Mouse (Mus musculus) E14TG2a.4 (cell line): ENCODE results near the gene Ddit4.
A peak's percentile ranks its signal among the peaks of the same experiment; 100 is the strongest.

Experiments
- H3K27me3 ChIP-seq: 2 replicates; pipeline ENCODE4 v1.6.1; 2014; ENCODE audit warnings: low read length, control low read depth; ENCODE audit not compliant: insufficient read depth
- H3K36me3 ChIP-seq: 2 replicates; pipeline ENCODE4 v1.6.1; 2014; ENCODE audit warnings: low read length, control low read depth; ENCODE audit not compliant: insufficient read depth
- H3K4me1 ChIP-seq: replicated peaks from 2 replicates; pipeline ENCODE4 v1.6.1; 2014; ENCODE audit warnings: low read depth, low read length, control low read depth
- H3K4me3 ChIP-seq: replicated peaks from 2 replicates; pipeline ENCODE4 v1.5.1; 2014; ENCODE audit warnings: mild to moderate bottlenecking, low read length
- H3K9me3 ChIP-seq: 2 replicates; pipeline ENCODE4 v1.6.1; 2014; ENCODE audit warnings: low read length, control low read depth
- CTCF ChIP-seq: conservative IDR thresholded peaks from 2 replicates; pipeline ENCODE4 v1.5.1; 2014; ENCODE audit warnings: low read length
- NANOG ChIP-seq: IDR thresholded peaks from 2 replicates; pipeline ENCODE4 v1.6.1; 2014; ENCODE audit warnings: borderline replicate concordance, low read length, mixed read lengths
- POU5F1 ChIP-seq: IDR thresholded peaks from 2 replicates; pipeline ENCODE4 v1.6.1; 2014; ENCODE audit warnings: low read length, borderline replicate concordance

The Ddit4 gene

GRCm38 (mm10) chr10:59957171-59958149 lies 5.8 kb upstream of the Ddit4 start:
- Histone ChIP-seq H3K9me3 (no peaks in the 10 kb centered on the region), H3K4me3 (peak overlapping the region; percentile 73), H3K36me3 (no peaks in the 10 kb centered on the region), H3K4me1 (peaks cover 78% of the 10 kb centered on the region), H3K27me3 (peaks cover 82% of the 10 kb centered on the region)
- no peak; the same call in 1 of the 2 replicates for TF ChIP-seq POU5F1
- TF ChIP-seq NANOG: peak; percentile 88
- TF ChIP-seq CTCF: no peak

- no peaks in the 10 kb centered on the region for H3K9me3 ChIP-seq
- no peak for TF ChIP-seq CTCF
- no peak for TF ChIP-seq POU5F1
- no peak for TF ChIP-seq NANOG
- peak overlapping the region; percentile 73; the same call in 1 of the 2 replicates for H3K4me3 ChIP-seq
- peaks cover 79% of the 10 kb centered on the region for H3K4me1 ChIP-seq
- no peaks in the 10 kb centered on the region for H3K36me3 ChIP-seq
- peaks cover 80% of the 10 kb centered on the region for H3K27me3 ChIP-seq
These were observed 5.0 kb upstream of the Ddit4 start for GRCm38 (mm10) chr10:59956681-59957080.

GRCm38 (mm10) chr10:59953564-59954039 lies 2.0 kb upstream of the Ddit4 start:
- Histone ChIP-seq H3K4me1 (peaks cover 82% of the 10 kb centered on the region), H3K4me3 (peak overlapping the region; percentile 97; the same call in 1 of the 2 replicates), H3K9me3 (no peaks in the 10 kb centered on the region), H3K27me3 (peaks cover 84% of the 10 kb centered on the region), H3K36me3 (peaks cover 21% of the 10 kb centered on the region)
- TF ChIP-seq CTCF (no peak), POU5F1 (no peak), NANOG (no peak)

- peaks cover 82% of the 10 kb centered on the region for H3K4me1 ChIP-seq
- H3K9me3 ChIP-seq: no peaks in the 10 kb centered on the region
- H3K4me3 ChIP-seq: peak overlapping the region; percentile 97
- TF ChIP-seq CTCF: no peak
- TF ChIP-seq POU5F1: no peak
- TF ChIP-seq NANOG: no peak
- H3K36me3 ChIP-seq: peaks cover 21% of the 10 kb centered on the region
- H3K27me3 ChIP-seq: peaks cover 84% of the 10 kb centered on the region
These were observed 1.3 kb upstream of the Ddit4 start for GRCm38 (mm10) chr10:59952781-59953563.

- H3K36me3 ChIP-seq: peaks cover 21% of the 10 kb centered on the region
- no peaks in the 10 kb centered on the region for H3K9me3 ChIP-seq
- H3K4me3 ChIP-seq: peak overlapping the region; percentile 97
- TF ChIP-seq NANOG (no peak), CTCF (no peak), POU5F1 (no peak)
- H3K4me1 ChIP-seq: peaks cover 81% of the 10 kb centered on the region
- peaks cover 87% of the 10 kb centered on the region for H3K27me3 ChIP-seq
These were observed 632 bp upstream of the Ddit4 start for GRCm38 (mm10) chr10:59952152-59952780.

- Histone ChIP-seq H3K4me1 (peaks cover 67% of the 10 kb centered on the region), H3K36me3 (peaks cover 21% of the 10 kb centered on the region), H3K4me3 (peak overlapping the region; percentile 97), H3K27me3 (peaks cover 80% of the 10 kb centered on the region), H3K9me3 (no peaks in the 10 kb centered on the region)
- TF ChIP-seq NANOG (no peak), POU5F1 (no peak), CTCF (no peak)
These were observed 880 bp downstream of the Ddit4 start for GRCm38 (mm10) chr10:59950716-59951191.

GRCm38 (mm10) chr10:59949783-59950605 lies 1.6 kb downstream of the Ddit4 start:
- H3K9me3 ChIP-seq: no peaks in the 10 kb centered on the region
- no peak for TF ChIP-seq POU5F1
- no peak for TF ChIP-seq CTCF
- no peak for TF ChIP-seq NANOG
- peaks cover 72% of the 10 kb centered on the region for H3K27me3 ChIP-seq
- peaks cover 59% of the 10 kb centered on the region for H3K4me1 ChIP-seq
- H3K4me3 ChIP-seq: peak overlapping the region; percentile 97
- H3K36me3 ChIP-seq: peaks cover 21% of the 10 kb centered on the region
